ENCODE assay signal across 35 mouse cellular contexts in the genomic region with DNA sequence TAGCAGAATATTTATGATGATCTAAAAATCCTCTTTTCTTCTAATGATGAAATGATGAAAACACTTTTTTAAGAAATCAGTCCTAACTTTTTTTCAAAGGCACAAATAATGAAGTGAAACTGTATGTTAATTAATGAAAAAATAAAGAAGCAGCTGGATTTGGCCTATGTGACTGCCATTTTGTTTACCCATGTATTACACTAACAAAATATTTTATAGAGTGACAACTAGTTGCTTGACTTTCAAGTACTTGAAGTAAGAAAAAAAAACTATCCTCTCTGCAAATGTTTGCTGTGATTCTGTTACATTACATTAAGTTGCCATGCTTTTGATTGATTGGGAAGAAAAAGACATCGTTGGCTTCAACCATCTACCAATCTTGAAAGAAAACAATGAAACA.
"Had no signal": no experiment of that assay in that cellular context is flagged by ENCODE, and none has a peak within 500 bp of the region (broad histone marks: within the 10 kb centered on the region; RNA-seq: fewer than 3 reads in every experiment).

No protein-coding gene starts in this region.

- H3K4me3 ChIP-seq: heart, adult 2 months; heart, embryonic 10.5 days; heart, embryonic 12.5 days; heart, embryonic 13.5 days; heart, embryonic 15.5 days; hindbrain, embryonic 10.5 days; hindbrain, embryonic 12.5 days; hindbrain, embryonic 13.5 days; hindbrain, embryonic 15.5 days; intestine, embryonic 15.5 days; kidney, embryonic 15.5 days; layer of hippocampus, adult 2 months had no signal

- H3K9ac ChIP-seq: heart, embryonic 12.5 days; heart, embryonic 13.5 days; heart, embryonic 15.5 days; hindbrain, embryonic 12.5 days; hindbrain, embryonic 13.5 days; hindbrain, embryonic 14.5 days; hindbrain, embryonic 15.5 days; intestine, embryonic 15.5 days; kidney, embryonic 15.5 days had no signal

- ATAC-seq: hindbrain, embryonic 16.5 days; hindbrain, postnatal 0 days; inflammation-experienced regulatory T-cells, adult 6 months; intestine, embryonic 15.5 days; intestine, embryonic 16.5 days; intestine, postnatal 0 days had no signal

- DNase-seq: heart, adult 2 months; heart, postnatal 10 days; heart, postnatal 14 days; heart, postnatal 36 days; heart, postnatal 4 days; kidney, adult 11 months; kidney, adult 18-20 months; kidney, adult 2 months; kidney, adult 8-10 months; kidney, adult 9 months; kidney, postnatal 10 days; kidney, postnatal 14 days; kidney, postnatal 25 days; kidney, postnatal 36 days; kidney, postnatal 4 days; layer of hippocampus, adult 9-11 months had no signal

- H3K36me3 ChIP-seq: heart, embryonic 10.5 days; heart, embryonic 12.5 days; heart, embryonic 13.5 days; heart, embryonic 15.5 days; hindbrain, embryonic 10.5 days; hindbrain, embryonic 12.5 days; hindbrain, embryonic 13.5 days; hindbrain, embryonic 15.5 days; intestine, embryonic 15.5 days; kidney, embryonic 15.5 days had no signal

- H3K27me3 ChIP-seq: heart, embryonic 12.5 days; heart, embryonic 13.5 days; heart, embryonic 15.5 days; hindbrain, embryonic 12.5 days; hindbrain, embryonic 13.5 days; hindbrain, embryonic 15.5 days; intestine, embryonic 15.5 days; kidney, embryonic 15.5 days had no signal

- H3K4me2 ChIP-seq: heart, embryonic 11.5 days; heart, embryonic 12.5 days; heart, embryonic 13.5 days; heart, embryonic 15.5 days; hindbrain, embryonic 12.5 days; hindbrain, embryonic 13.5 days; hindbrain, embryonic 14.5 days; hindbrain, embryonic 15.5 days; intestine, embryonic 15.5 days; kidney, embryonic 15.5 days had no signal

- H3K9me3 ChIP-seq: heart, embryonic 10.5 days; heart, embryonic 12.5 days; heart, embryonic 13.5 days; heart, embryonic 15.5 days; hindbrain, embryonic 10.5 days; hindbrain, embryonic 12.5 days; hindbrain, embryonic 13.5 days; hindbrain, embryonic 15.5 days; intestine, embryonic 15.5 days; kidney, embryonic 15.5 days had no signal

- H3K27ac ChIP-seq: heart, adult 2 months; heart, embryonic 10.5 days; heart, embryonic 13.5 days; heart, embryonic 15.5 days; hindbrain, embryonic 10.5 days; hindbrain, embryonic 12.5 days; hindbrain, embryonic 13.5 days; hindbrain, embryonic 14.5 days; hindbrain, embryonic 15.5 days; hindbrain, postnatal 0 days; intestine, embryonic 15.5 days; kidney, embryonic 15.5 days; kidney, postnatal 0 days; layer of hippocampus, adult 2 months had no signal

- H3K4me1 ChIP-seq: heart, embryonic 10.5 days; heart, embryonic 12.5 days; heart, embryonic 13.5 days; heart, embryonic 15.5 days; hindbrain, embryonic 10.5 days; hindbrain, embryonic 12.5 days; hindbrain, embryonic 13.5 days; hindbrain, embryonic 15.5 days; intestine, embryonic 15.5 days; kidney, embryonic 15.5 days had no signal
